Mouse (Mus musculus): ENCODE measurements at regions not wholly inside any gene's neighbourhood (a gene's known extent, or its start where the extent isn't known, plus 50 kb on each side); places are given as distances from the start of the nearest gene placed in this dataset.

- DNase-seq (ENCODE audit: low read depth in 3 of 3, low spot score in 3 of 3) (no peak), ATAC-seq (ENCODE audit: insufficient read depth) (no peak)
- no peak overlapping the region for H3K4me2 ChIP-seq (ENCODE audit: low read depth)
- H3K27me3 ChIP-seq (ENCODE audit: control insufficient read depth, insufficient read depth, low read length): no peaks in the 10 kb centered on the region
- no peak overlapping the region for H3K4me3 ChIP-seq (ENCODE audit: insufficient read depth in 1 of 2, low read depth in 2 of 2, low read length in 2 of 2)
- no peak for TF ChIP-seq EP300 (IDR thresholded peaks at IDR 0.05; ENCODE audit: low read depth)
- TF ChIP-seq CTCF (IDR thresholded peaks at IDR 0.05; ENCODE audit: low read depth): no peak
- no peaks in the 10 kb centered on the region for H3K36me3 ChIP-seq (replicated peaks; ENCODE audit: control insufficient read depth, insufficient read depth, low read depth)
- no peak overlapping the region for H3K27ac ChIP-seq
- no peaks in the 10 kb centered on the region for H3K4me1 ChIP-seq (replicated peaks; ENCODE audit: control insufficient read depth in 2 of 2, insufficient read depth in 2 of 2, low read length in 1 of 2)
- no peaks in the 10 kb centered on the region for H3K9me3 ChIP-seq (ENCODE audit: control insufficient read depth, low read length)
- 68% methylated on average over 2 of the region's 2 CpGs for WGBS (ENCODE audit: insufficient replicate concordance)
- H3K9ac ChIP-seq (replicated peaks): no peak overlapping the region
Measured at GRCm38 (mm10) chr4:10812931-10813330, 61.4 kb upstream of the 2610301B20Rik start.
